Comparison of ENCODE assay signal across 10 mouse cellular contexts in genomic region chr3:102165536-102166286, GRCm38 (mm10). TPM values are rescaled to one million over a fixed set of nuclear protein-coding genes. Genes with fewer than 3 reads are reported as not detected.
A peak's percentile ranks its signal among the peaks of the same experiment; 100 is the strongest.
DNase-seq lines count a peak whose midpoint lies in the region; ATAC-seq lines count a peak whose summit lies in the region.
"Had no signal": no experiment of that assay in that cellular context is flagged by ENCODE, and none has a peak within 500 bp of the region (broad histone marks: within the 10 kb centered on the region; RNA-seq: fewer than 3 reads in every experiment).

No protein-coding gene starts in this region.

- no peak overlapping the region; the same call in 1 of the 2 replicates for H3K4me3 ChIP-seq in hindbrain, embryonic 10.5 days
- no peak overlapping the region for H3K4me3 ChIP-seq in hindbrain, embryonic 16.5 days (ENCODE audit: low read length)
- H3K4me3 ChIP-seq in heart, embryonic 14.5 days (ENCODE audit: control insufficient read depth in 1 of 2, insufficient read depth in 1 of 2, low read depth in 1 of 2, low read length in 2 of 2) = no peak overlapping the region
- H3K4me3 ChIP-seq: hindbrain, embryonic 12.5 days; myocyte had no signal

- no peak overlapping the region for H3K4me2 ChIP-seq in hindbrain, embryonic 16.5 days (ENCODE audit: low read length)
- peak overlapping the region; percentile 22; the same call in 1 of the 2 replicates for H3K4me2 ChIP-seq in heart, embryonic 14.5 days (ENCODE audit: low read length)
- H3K4me2 ChIP-seq: hindbrain, embryonic 12.5 days had no signal

- no peaks in the 10 kb centered on the region for H3K9me3 ChIP-seq in hindbrain, embryonic 10.5 days
- no peaks in the 10 kb centered on the region for H3K9me3 ChIP-seq in hindbrain, embryonic 16.5 days (ENCODE audit: control insufficient read depth, low read length)
- no peaks in the 10 kb centered on the region for H3K9me3 ChIP-seq in heart, embryonic 14.5 days (ENCODE audit: control insufficient read depth, low read length)
- H3K9me3 ChIP-seq: hindbrain, embryonic 12.5 days had no signal

- H3K9ac ChIP-seq in hindbrain, embryonic 16.5 days (ENCODE audit: low read depth, low read length) = no peak overlapping the region
- no peak overlapping the region for H3K9ac ChIP-seq in heart, embryonic 14.5 days (ENCODE audit: low read length)
- H3K9ac ChIP-seq: hindbrain, embryonic 12.5 days had no signal

- 76% methylated on average over 21 of the region's 21 CpGs for WGBS in hindbrain, embryonic 10.5 days
- WGBS in hindbrain, embryonic 16.5 days = 76% methylated on average over 21 of the region's 21 CpGs
- WGBS in heart, embryonic 14.5 days = 77% methylated on average over 21 of the region's 21 CpGs

- intact Hi-C loops in left cerebral cortex, postnatal 10 days (cut with DNase I) = loop anchor here (5.0 kb wide), 1 partner anchor 37 kb away; the partner anchor contains the start of gene Vangl1

- no peak for DNase-seq in hindbrain, embryonic 10.5 days (ENCODE audit: low spot score)
- peak; percentile 100 for DNase-seq in MEL-GATA-1-ER (ENCODE audit: extremely low read depth, low read depth)
- peak; percentile 26 for DNase-seq in skeletal muscle tissue, adult 2 months (ENCODE audit: low read depth, low spot score)
- no peak for DNase-seq in layer of hippocampus, adult 9-10 months (ENCODE audit: low spot score)
- DNase-seq in left cerebral cortex, postnatal 10 days (ENCODE audit: extremely low spot score in 1 of 2, low spot score in 2 of 2) = no peak

- ATAC-seq in hindbrain, embryonic 16.5 days = no peak
- ATAC-seq in heart, embryonic 14.5 days (ENCODE audit: insufficient number of reproducible peaks, insufficient read depth, low FRiP score, low read depth) = no peak
- ATAC-seq in granulocyte monocyte progenitor cell, adult 5-6 weeks (replicated peaks; ENCODE audit: poor library complexity, severe bottlenecking) = no peak

- peaks cover 33% of the 10 kb centered on the region for H3K36me3 ChIP-seq in hindbrain, embryonic 10.5 days
- H3K36me3 ChIP-seq in hindbrain, embryonic 16.5 days (ENCODE audit: control insufficient read depth, insufficient read depth, low read length) = no peaks in the 10 kb centered on the region
- H3K36me3 ChIP-seq in heart, embryonic 14.5 days (ENCODE audit: control insufficient read depth, insufficient read depth, low read length) = peaks cover 54% of the 10 kb centered on the region
- H3K36me3 ChIP-seq: hindbrain, embryonic 12.5 days had no signal

- H3K4me1 ChIP-seq in hindbrain, embryonic 10.5 days (replicated peaks) = peaks cover 36% of the 10 kb centered on the region
- H3K4me1 ChIP-seq in hindbrain, embryonic 16.5 days (ENCODE audit: control insufficient read depth, insufficient read depth, low read depth, low read length) = peaks cover 24% of the 10 kb centered on the region
- H3K4me1 ChIP-seq in heart, embryonic 14.5 days (ENCODE audit: control insufficient read depth in 2 of 2, insufficient read depth in 2 of 2, low read length in 2 of 2) = peaks cover 30 to 41% of the 10 kb centered on the region in 2 experiments

- peak overlapping the region; percentile 81 for H3K27ac ChIP-seq in hindbrain, embryonic 10.5 days
- H3K27ac ChIP-seq in hindbrain, embryonic 16.5 days (ENCODE audit: low read depth, low read length) = no peak overlapping the region
- H3K27ac ChIP-seq in heart, embryonic 14.5 days (replicated peaks in 1 of 2; ENCODE audit: control insufficient read depth in 1 of 2, insufficient read depth in 1 of 2, low read depth in 2 of 2, low read length in 2 of 2) = 0 out of 4 replicates have a peak overlapping the region, but pooled peaks of 1 of the 2 experiments have one; percentile 22
- H3K27ac ChIP-seq: hindbrain, embryonic 12.5 days had no signal

- H3K27me3 ChIP-seq in hindbrain, embryonic 10.5 days (ENCODE audit: insufficient read depth, poor library complexity, severe bottlenecking) = peaks cover 8% of the 10 kb centered on the region
- H3K27me3 ChIP-seq in hindbrain, embryonic 16.5 days (replicated peaks; ENCODE audit: control insufficient read depth, insufficient read depth, low read length) = no peaks in the 10 kb centered on the region
- no peaks in the 10 kb centered on the region for H3K27me3 ChIP-seq in heart, embryonic 14.5 days (ENCODE audit: control insufficient read depth, insufficient read depth, low read length)
- H3K27me3 ChIP-seq: hindbrain, embryonic 12.5 days had no signal

RNA-seq across cellular contexts. Expression of gene Vangl1, which starts 38.8 kb away (rescaled TPM):
- polyA plus RNA-seq in hindbrain, embryonic 10.5 days (2016; fragmentation: Nextera tagmentation; extraction: Ambion mirVana) = 13.9 and 14.7 TPM in 2 replicates
- polyA plus RNA-seq in hindbrain, embryonic 16.5 days (2015; fragmentation: Nextera tagmentation; extraction: Ambion mirVana) = 7.9 and 14.0 TPM in 2 replicates
- polyA plus RNA-seq in heart, embryonic 14.5 days (2014; fragmentation: Nextera tagmentation; extraction: Ambion mirVana) = 26.7 and 27.0 TPM in 2 replicates
- 1 to 10 TPM; 2.9 to 7.9 TPM for total RNA-seq in left cerebral cortex, postnatal 10 days (2021)
- 1.5 TPM in 1 of 2 replicates, not detected in the other for total RNA-seq in granulocyte monocyte progenitor cell, adult 5-6 weeks (2014; fragmentation: Nextera tagmentation)
- 1.0 and 4.4 TPM in 2 replicates for total RNA-seq in granulocyte monocyte progenitor cell, adult 5-6 weeks (2017)

Comparison
In these comparisons a context has a peak if more than half of its experiments do, and no peak if none do; other contexts are left out.
1. DNase-seq: peak in MEL-GATA-1-ER (single experiment) and skeletal muscle tissue, adult 2 months (single experiment); none in hindbrain, embryonic 10.5 days (single experiment), layer of hippocampus, adult 9-10 months (single experiment) and left cerebral cortex, postnatal 10 days (0 of 2).